Mouse (Mus musculus) CH12.LX (cell line): ENCODE measurements around the gene Eepd1. TPM values are rescaled to one million over a fixed set of nuclear protein-coding genes. Genes with fewer than 3 reads are reported as not detected.

ENCODE experiments used
- DNase-seq: peaks from one replicate; pipeline ENCODE4 v3.0.0-alpha.2; 2013; ENCODE audit errors: extremely low read depth
- H3K27ac ChIP-seq: 2 replicates; pipeline ENCODE4 v1.5.1; 2012; ENCODE audit warnings: low read depth, mild to moderate bottlenecking, control low read depth, moderate library complexity; ENCODE audit not compliant: insufficient read depth
- H3K27me3 ChIP-seq: replicated peaks from 2 replicates; pipeline ENCODE3; 2012; ENCODE audit warnings: inconsistent platforms
- H3K36me3 ChIP-seq, 2 experiments: replicated peaks in 1 of 2; 2 replicates each; pipeline versions ENCODE3 to v1.6.1; 2012; ENCODE audit warnings: inconsistent platforms in 1 of 2, low read length in 1 of 2, mild to moderate bottlenecking in 1 of 2, mixed read lengths in 1 of 2, moderate library complexity in 1 of 2; ENCODE audit not compliant: control insufficient read depth in 1 of 2, insufficient read depth in 1 of 2
- H3K4me1 ChIP-seq, 2 experiments: 2 replicates each; pipeline ENCODE4 v1.6.1; 2012; ENCODE audit warnings: inconsistent platforms in 1 of 2, moderate library complexity in 1 of 2; ENCODE audit not compliant: insufficient read depth in 2 of 2, control insufficient read depth in 1 of 2
- H3K4me2 ChIP-seq: 2 replicates; pipeline ENCODE4 v1.6.1; 2012; ENCODE audit warnings: low read depth, mild to moderate bottlenecking, control low read depth; ENCODE audit not compliant: poor library complexity, insufficient read depth, severe bottlenecking
- H3K4me3 ChIP-seq, 3 experiments: fragments of 150-350 bp in 1 of 3; sonication (generic) in 1 of 3; replicated peaks in 1 of 3; 2 replicates each; pipeline versions ENCODE3 to v1.5.1; 2011 to 2012; ENCODE audit warnings: low read depth in 2 of 3, low read length in 2 of 3, mild to moderate bottlenecking in 2 of 3, moderate library complexity in 2 of 3, control low read depth in 1 of 3, improper control_type of control experiment in 1 of 3, inconsistent platforms in 1 of 3, mixed read lengths in 1 of 3; ENCODE audit not compliant: poor library complexity in 1 of 3
- H3K79me2 ChIP-seq: replicated peaks from 2 replicates; pipeline ENCODE4 v1.6.1; 2012; ENCODE audit warnings: mild to moderate bottlenecking, moderate library complexity; ENCODE audit not compliant: control insufficient read depth, poor library complexity, insufficient read depth, severe bottlenecking; ENCODE audit errors: extremely low read depth
- H3K9ac ChIP-seq: 2 replicates; pipeline ENCODE4 v1.6.1; 2012; ENCODE audit warnings: low read depth, mild to moderate bottlenecking, control low read depth, moderate library complexity; ENCODE audit not compliant: insufficient read depth
- H3K9me3 ChIP-seq: replicated peaks from 2 replicates; pipeline ENCODE3; 2012; ENCODE audit warnings: low read length, inconsistent platforms, mixed read lengths
- CHD1 ChIP-seq: IDR thresholded peaks from 2 replicates; pipeline ENCODE4 v1.6.1; 2012; ENCODE audit warnings: low read depth, low read length, improper control_type of control experiment, inconsistent platforms
- CHD2 ChIP-seq: IDR thresholded peaks from 2 replicates; pipeline ENCODE4 v1.6.1; 2011; ENCODE audit warnings: low read length, improper control_type of control experiment
- E2F4 ChIP-seq: IDR thresholded peaks from 2 replicates; pipeline ENCODE4 v1.6.1; 2011; ENCODE audit warnings: low read depth, low read length, improper control_type of control experiment; ENCODE audit not compliant: insufficient replicate concordance
- EP300 ChIP-seq: IDR thresholded peaks from 2 replicates; pipeline ENCODE4 v1.6.1; 2011; ENCODE audit warnings: low read length, improper control_type of control experiment
- ETS1 ChIP-seq: conservative IDR thresholded peaks from 2 replicates; pipeline ENCODE4 v1.6.1; 2012; ENCODE audit warnings: low read depth, mild to moderate bottlenecking, inconsistent platforms, low read length, improper control_type of control experiment, moderate library complexity
- JUND ChIP-seq: conservative IDR thresholded peaks from 2 replicates; pipeline ENCODE4 v1.6.1; 2011; ENCODE audit warnings: low read depth, low read length, improper control_type of control experiment
- KAT2A ChIP-seq: IDR thresholded peaks from 2 replicates; pipeline ENCODE4 v1.6.1; 2012; ENCODE audit warnings: low read length, improper control_type of control experiment, inconsistent platforms; ENCODE audit not compliant: insufficient replicate concordance
- MAFK ChIP-seq: IDR thresholded peaks from 2 replicates; pipeline ENCODE4 v1.6.1; 2011; ENCODE audit warnings: low read length, improper control_type of control experiment; ENCODE audit not compliant: insufficient replicate concordance
- MAZ ChIP-seq: IDR thresholded peaks from 2 replicates; pipeline ENCODE4 v1.6.1; 2012; ENCODE audit warnings: low read depth, mild to moderate bottlenecking, inconsistent platforms, low read length, improper control_type of control experiment, moderate library complexity
- MEF2A ChIP-seq: IDR thresholded peaks from 2 replicates; pipeline ENCODE4 v1.6.1; 2014; ENCODE audit warnings: low read depth, mild to moderate bottlenecking, inconsistent platforms, low read length, improper control_type of control experiment, borderline replicate concordance
- MXI1 ChIP-seq: IDR thresholded peaks from 2 replicates; pipeline ENCODE4 v1.6.1; 2011; ENCODE audit warnings: mild to moderate bottlenecking, low read depth, low read length, improper control_type of control experiment
- MYC ChIP-seq: IDR thresholded peaks from 2 replicates; pipeline ENCODE4 v1.6.1; 2011; ENCODE audit warnings: low read depth, mild to moderate bottlenecking, improper control_type of control experiment, low read length
- NELFE ChIP-seq: IDR thresholded peaks from 2 replicates; pipeline ENCODE4 v1.6.1; 2011; ENCODE audit warnings: low read depth, low read length, improper control_type of control experiment
- RAD21 ChIP-seq: IDR thresholded peaks from 2 replicates; pipeline ENCODE4 v1.6.1; 2011; ENCODE audit warnings: low read depth, mild to moderate bottlenecking, low read length, improper control_type of control experiment, moderate library complexity
- SIN3A ChIP-seq: IDR thresholded peaks from 2 replicates; pipeline ENCODE4 v1.6.1; 2012; ENCODE audit warnings: low read length, improper control_type of control experiment, inconsistent platforms
- TCF12 ChIP-seq: IDR thresholded peaks from 2 replicates; pipeline ENCODE4 v1.6.1; 2014; ENCODE audit warnings: low read depth, mild to moderate bottlenecking, inconsistent platforms, low read length, improper control_type of control experiment
- USF1 ChIP-seq: IDR thresholded peaks from 2 replicates; pipeline ENCODE4 v1.6.1; 2014; ENCODE audit warnings: low read depth, mild to moderate bottlenecking, inconsistent platforms, low read length, improper control_type of control experiment
- USF2 ChIP-seq: conservative IDR thresholded peaks from 2 replicates; pipeline ENCODE4 v1.6.1; 2011; ENCODE audit warnings: low read depth, low read length, improper control_type of control experiment
- ZC3H11A ChIP-seq: IDR thresholded peaks from 2 replicates; pipeline ENCODE4 v1.6.1; 2012; ENCODE audit warnings: low read depth, mild to moderate bottlenecking, inconsistent platforms, low read length, improper control_type of control experiment
- ZKSCAN1 ChIP-seq: IDR thresholded peaks from 2 replicates; pipeline ENCODE4 v1.6.1; 2012; ENCODE audit warnings: low read depth, inconsistent platforms, low read length, improper control_type of control experiment, borderline replicate concordance
- ZMIZ1 ChIP-seq: IDR thresholded peaks from 2 replicates; pipeline ENCODE4 v1.6.1; 2012; ENCODE audit warnings: low read depth, mild to moderate bottlenecking, inconsistent platforms, low read length, improper control_type of control experiment
- ZNF384 ChIP-seq: IDR thresholded peaks from 2 replicates; pipeline ENCODE4 v1.6.1; 2012; ENCODE audit warnings: low read depth, low read length, improper control_type of control experiment, inconsistent platforms
- dilution Hi-C: fragments of 300-500 bp; cut with MboI; formaldehyde crosslinking; loops from 2 replicates; pipeline ENCODE4 v1.14.3; 2020; ENCODE audit warnings: low sequenced_read_pairs; ENCODE audit not compliant: extremely low pct_unique_long_range_greater_than_20kb, extremely low pct_ligation_motif_present
- in situ Hi-C: fragments of 300-500 bp; cut with MboI; formaldehyde crosslinking; loops from 3 replicates; pipeline ENCODE4 v1.14.3; 2019; ENCODE audit warnings: low sequenced_read_pairs, low pct_ligation_motif_present, low pct_unique_long_range_greater_than_20kb, mixed read lengths
- polyA plus RNA-seq: library from polyadenylated mRNA; unstranded; fragments of >175 nt; gene quantifications from 2 replicates; pipeline ENCODE4 v1.2.1, GENCODE M21; 2012; ENCODE audit warnings: low read depth; ENCODE audit not compliant: insufficient read length
- total RNA-seq, 2 experiments: library from RNA; depleted of rRNA; stranded (reverse); fragments of 300-350 nt in 1 of 2; fragments of >200 nt in 1 of 2; gene quantifications; 2 replicates each; pipeline ENCODE4 v1.2.3; 2012 to 2014

Gene Eepd1
- total and polyA plus RNA-seq, 3 experiments = 1.3 to 2.5 (median 2.2) TPM

DNA sequence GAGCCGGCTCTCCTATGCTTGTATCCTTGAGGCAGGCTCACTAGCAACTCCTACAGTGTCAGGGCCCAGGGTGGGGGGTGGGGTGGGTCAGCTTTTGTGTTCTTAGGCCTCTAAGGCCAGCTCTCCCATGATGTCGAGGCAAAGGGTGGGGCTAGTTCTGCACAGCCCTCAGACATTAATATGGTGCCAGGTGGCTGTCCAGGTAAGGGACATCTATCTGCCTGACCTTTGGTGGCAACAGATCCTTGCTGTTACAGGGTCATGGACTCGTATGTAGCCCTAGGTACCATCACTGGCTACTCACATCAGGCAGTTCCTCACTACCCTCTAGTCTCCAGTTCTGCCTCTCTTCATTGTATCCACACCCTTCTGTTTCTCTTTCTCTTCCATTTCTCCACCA, 87.4 kb downstream of the Eepd1 start:
- DNase-seq = no peak
- dilution Hi-C loops (no loop called here), in situ Hi-C loops (no loop called here)
- H3K4me1 ChIP-seq = no peaks in the 10 kb centered on the region
- H3K27me3 ChIP-seq = no peaks in the 10 kb centered on the region
- H3K9ac ChIP-seq = no peak overlapping the region
- H3K4me3 ChIP-seq = no peak overlapping the region
- H3K36me3 ChIP-seq = no peaks in the 10 kb centered on the region
- H3K79me2 ChIP-seq = no peaks in the 10 kb centered on the region
- TF ChIP-seq MEF2A (no peak), E2F4 (no peak), NELFE (no peak), ZKSCAN1 (no peak), TCF12 (no peak), ZC3H11A (no peak), CHD1 (no peak), MYC (no peak), KAT2A (no peak), EP300 (no peak), JUND (no peak), USF1 (no peak), CHD2 (no peak), ZMIZ1 (no peak), SIN3A (no peak), MAZ (no peak)
- TF ChIP-seq, all 38 proteins: peak for 0
- Histone ChIP-seq H3K4me2 (no peak overlapping the region), H3K9me3 (no peaks in the 10 kb centered on the region), H3K27ac (no peak overlapping the region)

DNA sequence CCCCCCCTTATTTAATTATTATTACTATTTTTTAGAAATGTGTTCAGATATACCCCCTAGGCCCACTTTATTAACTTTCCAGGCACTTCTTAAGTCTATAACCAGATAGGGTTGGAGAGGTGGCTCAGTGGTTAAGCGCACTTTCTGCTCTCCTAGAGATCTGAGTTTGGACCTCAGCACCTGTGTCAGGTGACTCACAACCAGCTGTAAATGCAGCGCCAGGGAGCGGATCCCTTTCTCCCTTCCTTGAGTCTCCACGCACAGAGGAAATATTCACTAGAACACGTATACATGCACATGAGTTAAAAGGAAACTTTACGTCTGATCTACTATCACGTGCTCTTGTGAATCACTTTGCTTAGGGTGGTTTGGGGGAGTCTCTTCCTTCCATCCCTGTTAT, 88.7 kb downstream of the Eepd1 start:
- no peaks in the 10 kb centered on the region for H3K27me3 ChIP-seq
- TF ChIP-seq ETS1 = no peak
- TF ChIP-seq ZMIZ1 = no peak
- TF ChIP-seq KAT2A = no peak
- TF ChIP-seq MXI1 = no peak
- no peak for TF ChIP-seq CHD2
- TF ChIP-seq RAD21 = no peak
- no peak for TF ChIP-seq MEF2A
- TF ChIP-seq MAFK = no peak
- no peak for TF ChIP-seq ZNF384
- no peak for TF ChIP-seq MAZ
- no peak for TF ChIP-seq USF2
- no peak for TF ChIP-seq EP300
- TF ChIP-seq, all 38 proteins: peak for 0
- Histone ChIP-seq H3K4me3 (no peak overlapping the region), H3K4me2 (no peak overlapping the region), H3K79me2 (no peaks in the 10 kb centered on the region), H3K9ac (no peak overlapping the region), H3K9me3 (no peaks in the 10 kb centered on the region), H3K27ac (no peak overlapping the region), H3K36me3 (no peaks in the 10 kb centered on the region), H3K4me1 (no peaks in the 10 kb centered on the region)
- in situ Hi-C loops (no loop called here), dilution Hi-C loops (no loop called here)
- no peak for DNase-seq
